Mouse (Mus musculus): ENCODE results near the gene Trpc6.

GRCm38 (mm10) chr9:8544041-8544794 is at the start of gene Trpc6:
- TF ChIP-seq CTCF (IDR thresholded peaks at IDR 0.05; ENCODE audit: low read depth), result peak; percentile 31
- TF ChIP-seq EP300 (optimal IDR thresholded peaks at IDR 0.05), result no peak
